Mouse (Mus musculus): Measurements from ENCODE around the gene Tlr2. TPM values are rescaled to one million over a fixed set of nuclear protein-coding genes. Genes with fewer than 3 reads are reported as not detected.

Tlr2 gene
- polyA plus RNA-seq, 1 experiment from 2014 or later: 6.3 TPM

DNA sequence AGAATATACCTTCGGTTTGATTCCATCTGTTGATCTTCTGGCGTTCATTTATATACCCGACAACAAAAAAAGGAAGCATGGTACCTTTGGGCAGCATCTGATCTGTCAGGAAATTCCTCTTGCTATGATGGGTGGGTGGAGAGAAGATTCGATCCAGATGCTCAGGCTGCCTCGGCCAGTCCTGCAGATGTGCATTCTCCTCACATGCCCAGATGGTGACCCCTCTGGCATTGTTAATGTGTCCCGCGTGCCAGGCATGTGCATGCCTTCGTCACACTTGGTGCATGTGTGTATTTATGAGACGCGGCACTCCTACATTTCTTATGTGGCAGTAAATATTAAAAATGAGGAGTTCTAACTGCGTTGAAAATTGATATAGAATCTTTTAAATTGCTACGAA, 33.1 kb downstream of the Tlr2 start:
- Histone ChIP-seq H3K27me3 (ENCODE audit: control insufficient read depth, insufficient read depth, low read length) (no peaks in the 10 kb centered on the region), H3K4me2 (ENCODE audit: low read depth, low read length) (no peak overlapping the region), H3K27ac (ENCODE audit: low read length) (no peak overlapping the region), H3K4me3 (replicated peaks; ENCODE audit: low read length) (no peak overlapping the region), H3K36me3 (ENCODE audit: control insufficient read depth, insufficient read depth, low read length) (no peaks in the 10 kb centered on the region), H3K9me3 (replicated peaks; ENCODE audit: control insufficient read depth, low read length) (no peaks in the 10 kb centered on the region), H3K4me1 (ENCODE audit: control insufficient read depth, insufficient read depth, low read length) (peaks cover 3% of the 10 kb centered on the region), H3K9ac (ENCODE audit: low read length) (no peak overlapping the region)
- 81% methylated on average over 12 of the region's 12 CpGs for WGBS
- no peak for ATAC-seq (ENCODE audit: insufficient read depth, low FRiP score)

DNA sequence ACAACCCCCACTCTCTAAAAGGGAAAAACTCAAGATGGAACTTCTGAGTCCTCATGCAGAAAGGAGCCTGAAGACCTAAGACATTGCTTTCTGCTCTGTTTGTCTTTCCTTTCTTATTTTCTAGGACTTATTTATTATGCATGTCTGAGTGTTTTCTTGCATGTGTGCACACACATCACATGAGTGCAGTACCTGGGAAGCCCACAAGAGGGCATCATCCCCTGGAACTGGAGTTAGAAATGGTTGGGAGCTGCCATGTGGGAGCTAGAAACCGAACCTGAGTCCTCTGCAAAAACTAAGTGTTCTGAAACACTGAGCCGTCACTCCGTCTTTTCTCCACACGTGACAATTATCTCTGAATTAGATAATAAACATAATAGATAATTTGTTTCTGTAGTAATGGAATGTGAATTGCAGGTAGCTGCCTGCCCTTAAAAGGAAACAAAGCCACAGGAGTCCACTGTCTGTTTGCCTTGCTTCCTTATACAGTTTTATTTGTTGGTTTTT, 39.9 kb downstream of the Tlr2 start:
- no peaks in the 10 kb centered on the region for H3K36me3 ChIP-seq (ENCODE audit: control insufficient read depth, insufficient read depth, low read length)
- H3K27ac ChIP-seq (ENCODE audit: low read length): no peak overlapping the region
- H3K4me1 ChIP-seq (ENCODE audit: control insufficient read depth, insufficient read depth, low read length): no peaks in the 10 kb centered on the region; the same call in 1 of the 2 replicates
- WGBS: 94% methylated on average over 4 of the region's 4 CpGs
- H3K9ac ChIP-seq (ENCODE audit: low read length): no peak overlapping the region
- no peak overlapping the region for H3K4me3 ChIP-seq (replicated peaks; ENCODE audit: low read length)
- H3K27me3 ChIP-seq (ENCODE audit: control insufficient read depth, insufficient read depth, low read length): no peaks in the 10 kb centered on the region
- no peak for ATAC-seq (ENCODE audit: insufficient read depth, low FRiP score)
- 0 out of 2 replicates have a peak, but pooled peaks cover 3% of the 10 kb centered on the region for H3K9me3 ChIP-seq (replicated peaks; ENCODE audit: control insufficient read depth, low read length)
- H3K4me2 ChIP-seq (ENCODE audit: low read depth, low read length): no peak overlapping the region

DNA sequence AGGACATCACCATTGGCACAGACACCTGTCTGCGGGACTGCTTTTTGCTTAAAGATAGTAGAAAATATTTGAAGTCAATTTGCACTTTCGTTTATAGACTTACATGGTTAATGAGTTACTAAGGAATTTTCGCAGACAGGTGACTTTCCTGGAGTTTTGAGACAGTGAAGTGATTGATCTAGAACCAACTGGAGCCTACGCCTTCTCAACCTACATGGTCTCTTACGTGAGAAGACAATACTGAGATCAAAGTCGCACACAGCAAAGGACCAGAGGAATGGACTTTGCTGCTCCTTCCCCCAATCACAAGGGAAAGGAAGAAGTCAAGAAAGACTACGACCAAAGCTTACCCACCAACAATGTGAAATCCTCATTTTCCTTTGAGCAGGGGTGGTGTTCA, 42.1 kb downstream of the Tlr2 start:
- Histone ChIP-seq H3K4me3 (replicated peaks; ENCODE audit: low read length) (no peak overlapping the region), H3K27me3 (ENCODE audit: control insufficient read depth, insufficient read depth, low read length) (no peaks in the 10 kb centered on the region), H3K4me1 (ENCODE audit: control insufficient read depth, insufficient read depth, low read length) (no peaks in the 10 kb centered on the region; the same call in 1 of the 2 replicates), H3K9me3 (replicated peaks; ENCODE audit: control insufficient read depth, low read length) (0 out of 2 replicates have a peak, but pooled peaks cover 3% of the 10 kb centered on the region), H3K36me3 (ENCODE audit: control insufficient read depth, insufficient read depth, low read length) (no peaks in the 10 kb centered on the region), H3K9ac (ENCODE audit: low read length) (no peak overlapping the region), H3K4me2 (ENCODE audit: low read depth, low read length) (no peak overlapping the region), H3K27ac (ENCODE audit: low read length) (no peak overlapping the region)
- ATAC-seq (ENCODE audit: insufficient read depth, low FRiP score): no peak
- 72% methylated on average over 7 of the region's 7 CpGs for WGBS

DNA sequence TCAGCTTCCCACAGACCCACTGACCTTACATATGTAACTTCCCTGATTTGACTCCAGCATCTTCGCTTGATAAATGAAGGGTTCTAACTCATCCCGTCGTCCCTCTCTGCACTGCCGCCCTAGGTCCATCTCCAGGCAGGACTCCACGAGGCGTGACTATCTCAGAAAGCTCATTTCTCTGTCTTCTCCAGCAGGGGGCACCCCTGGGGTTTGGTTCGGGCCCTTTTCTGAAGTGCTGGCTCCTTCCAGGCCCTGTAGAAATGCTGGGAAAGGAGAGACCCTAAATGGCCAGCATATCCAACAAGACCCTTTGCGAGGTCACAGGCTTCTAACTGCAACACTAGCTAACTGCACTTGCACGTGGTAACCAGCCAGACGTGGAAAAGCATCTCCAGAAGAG, 43.7 kb downstream of the Tlr2 start:
- no peaks in the 10 kb centered on the region for H3K27me3 ChIP-seq (ENCODE audit: control insufficient read depth, insufficient read depth, low read length)
- no peaks in the 10 kb centered on the region; the same call in 1 of the 2 replicates for H3K4me1 ChIP-seq (ENCODE audit: control insufficient read depth, insufficient read depth, low read length)
- 4% methylated on average over 10 of the region's 10 CpGs for WGBS
- H3K27ac ChIP-seq (ENCODE audit: low read length): no peak overlapping the region
- 0 out of 2 replicates have a peak overlapping the region, but pooled peaks have one; percentile 29 for H3K4me2 ChIP-seq (ENCODE audit: low read depth, low read length)
- 0 out of 2 replicates have a peak, but pooled peaks cover 3% of the 10 kb centered on the region for H3K9me3 ChIP-seq (replicated peaks; ENCODE audit: control insufficient read depth, low read length)
- no peak overlapping the region for H3K9ac ChIP-seq (ENCODE audit: low read length)
- H3K4me3 ChIP-seq (replicated peaks; ENCODE audit: low read length): no peak overlapping the region
- H3K36me3 ChIP-seq (ENCODE audit: control insufficient read depth, insufficient read depth, low read length): no peaks in the 10 kb centered on the region
- ATAC-seq (ENCODE audit: insufficient read depth, low FRiP score): peak; percentile 44; the same call in 1 of the 2 replicates

DNA sequence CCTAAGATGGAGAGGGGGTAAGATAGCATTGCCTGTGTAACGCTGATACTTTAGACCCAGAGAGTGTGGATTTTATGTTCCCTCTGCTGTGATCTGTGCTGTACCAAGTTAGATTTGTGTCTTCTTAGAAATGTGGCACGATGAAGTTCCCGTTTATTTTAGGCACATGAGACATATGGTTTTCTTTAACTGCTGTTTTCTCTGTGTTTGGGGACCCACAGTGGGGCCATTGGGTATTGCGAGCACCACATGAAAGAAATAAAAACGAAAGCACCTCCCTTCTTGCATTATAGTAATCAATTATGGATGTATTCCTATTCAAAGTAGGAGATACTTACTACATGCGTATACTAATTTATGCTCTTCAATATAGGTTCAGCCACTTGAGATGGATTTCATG, 44.5 kb downstream of the Tlr2 start:
- Histone ChIP-seq H3K36me3 (ENCODE audit: control insufficient read depth, insufficient read depth, low read length) (no peaks in the 10 kb centered on the region), H3K4me1 (ENCODE audit: control insufficient read depth, insufficient read depth, low read length) (no peaks in the 10 kb centered on the region; the same call in 1 of the 2 replicates), H3K4me2 (ENCODE audit: low read depth, low read length) (no peak overlapping the region), H3K27me3 (ENCODE audit: control insufficient read depth, insufficient read depth, low read length) (no peaks in the 10 kb centered on the region), H3K4me3 (replicated peaks; ENCODE audit: low read length) (no peak overlapping the region), H3K27ac (ENCODE audit: low read length) (no peak overlapping the region), H3K9ac (ENCODE audit: low read length) (no peak overlapping the region), H3K9me3 (replicated peaks; ENCODE audit: control insufficient read depth, low read length) (0 out of 2 replicates have a peak, but pooled peaks cover 3% of the 10 kb centered on the region)
- WGBS: 68% methylated on average over 6 of the region's 6 CpGs
- no peak for ATAC-seq (ENCODE audit: insufficient read depth, low FRiP score)

DNA sequence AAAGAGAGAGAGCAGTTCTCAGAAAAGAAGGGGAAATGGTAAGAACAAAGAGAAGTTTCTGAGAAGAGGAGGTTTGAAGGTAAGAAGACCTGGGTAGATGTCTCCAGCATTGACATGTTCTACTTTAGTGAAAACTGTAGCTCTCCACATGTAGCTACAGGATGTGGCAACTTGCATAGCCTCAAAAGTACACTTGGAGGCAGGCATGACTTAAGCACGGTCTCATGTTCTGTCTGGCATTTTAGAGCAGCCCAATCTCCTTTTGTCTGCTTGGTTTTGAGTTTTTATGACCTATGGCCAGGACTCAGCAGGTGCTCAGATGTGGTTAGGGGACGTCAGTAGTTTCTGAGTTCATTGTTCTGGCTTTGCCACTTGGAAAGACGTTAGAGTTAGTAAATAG, 50.1 kb downstream of the Tlr2 start:
- H3K36me3 ChIP-seq (ENCODE audit: control insufficient read depth, insufficient read depth, low read length): no peaks in the 10 kb centered on the region

DNA sequence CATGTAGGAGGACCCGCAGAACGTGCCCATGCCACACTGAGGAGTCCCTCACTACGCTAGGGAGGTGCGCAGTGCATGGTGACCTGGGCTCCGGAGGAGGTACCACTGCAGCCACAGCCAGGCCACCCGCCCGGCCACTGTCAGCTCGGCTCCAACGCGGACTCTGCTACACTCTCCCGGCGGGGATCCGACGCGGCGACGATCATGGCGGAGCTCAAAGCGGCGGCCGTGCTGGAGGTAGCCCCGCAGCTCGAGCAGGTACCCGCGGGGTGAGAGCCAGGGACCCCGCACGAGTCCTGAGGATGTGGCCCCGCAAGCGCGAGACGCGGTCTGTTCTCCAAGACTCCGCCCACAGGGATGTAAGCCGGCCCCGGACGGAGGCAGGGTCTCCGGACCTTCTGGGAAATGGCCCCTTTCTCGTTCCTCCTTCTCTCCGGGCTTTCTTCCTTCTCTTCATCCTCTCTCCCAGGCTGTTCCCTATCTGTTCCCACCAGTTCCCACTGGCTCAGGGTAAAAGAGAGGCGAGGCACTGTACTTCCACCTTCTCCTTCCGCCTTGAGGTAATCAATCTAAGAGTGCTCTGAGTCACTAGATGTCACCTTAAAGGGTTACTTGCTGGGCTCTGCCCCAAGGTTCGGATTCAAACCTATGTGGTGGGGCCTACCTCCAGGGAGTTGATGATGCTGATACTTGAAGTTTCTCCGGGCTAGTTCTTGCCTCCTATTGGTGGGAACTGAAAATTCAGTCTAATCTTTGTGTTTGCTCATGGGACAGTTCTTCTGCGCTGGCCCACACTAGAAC, 51.7 kb downstream of the Tlr2 start:
- Histone ChIP-seq H3K4me1 (ENCODE audit: control insufficient read depth, insufficient read depth, low read length) (peaks cover 3% of the 10 kb centered on the region; the same call in 1 of the 2 replicates), H3K27me3 (ENCODE audit: control insufficient read depth, insufficient read depth, low read length) (no peaks in the 10 kb centered on the region), H3K27ac (ENCODE audit: low read length) (no peak overlapping the region; the same call in 1 of the 2 replicates), H3K36me3 (ENCODE audit: control insufficient read depth, insufficient read depth, low read length) (no peaks in the 10 kb centered on the region), H3K9ac (ENCODE audit: low read length) (peak overlapping the region; percentile 80), H3K4me2 (ENCODE audit: low read depth, low read length) (peak overlapping the region; percentile 62), H3K4me3 (replicated peaks; ENCODE audit: low read length) (peak overlapping the region; percentile 75), H3K9me3 (replicated peaks; ENCODE audit: control insufficient read depth, low read length) (no peaks in the 10 kb centered on the region)
- peak; percentile 78 for ATAC-seq (ENCODE audit: insufficient read depth, low FRiP score)
- WGBS: 1% methylated on average over 44 of the region's 44 CpGs

More for the DNA sequence above, 50.1 kb downstream of the Tlr2 start:
- no peaks in the 10 kb centered on the region for H3K27me3 ChIP-seq (ENCODE audit: control insufficient read depth, insufficient read depth, low read length)
- H3K4me1 ChIP-seq (ENCODE audit: control insufficient read depth, insufficient read depth, low read length): 0 out of 2 replicates have a peak, but pooled peaks cover 2% of the 10 kb centered on the region
- no peak overlapping the region for H3K9ac ChIP-seq (ENCODE audit: low read length)
- WGBS: 80% methylated on average over 3 of the region's 3 CpGs
- no peak for ATAC-seq (ENCODE audit: insufficient read depth, low FRiP score)
- H3K4me3 ChIP-seq (replicated peaks; ENCODE audit: low read length): no peak overlapping the region
- H3K4me2 ChIP-seq (ENCODE audit: low read depth, low read length): no peak overlapping the region
- H3K9me3 ChIP-seq (replicated peaks; ENCODE audit: control insufficient read depth, low read length): no peaks in the 10 kb centered on the region
- no peak overlapping the region for H3K27ac ChIP-seq (ENCODE audit: low read length)

DNA sequence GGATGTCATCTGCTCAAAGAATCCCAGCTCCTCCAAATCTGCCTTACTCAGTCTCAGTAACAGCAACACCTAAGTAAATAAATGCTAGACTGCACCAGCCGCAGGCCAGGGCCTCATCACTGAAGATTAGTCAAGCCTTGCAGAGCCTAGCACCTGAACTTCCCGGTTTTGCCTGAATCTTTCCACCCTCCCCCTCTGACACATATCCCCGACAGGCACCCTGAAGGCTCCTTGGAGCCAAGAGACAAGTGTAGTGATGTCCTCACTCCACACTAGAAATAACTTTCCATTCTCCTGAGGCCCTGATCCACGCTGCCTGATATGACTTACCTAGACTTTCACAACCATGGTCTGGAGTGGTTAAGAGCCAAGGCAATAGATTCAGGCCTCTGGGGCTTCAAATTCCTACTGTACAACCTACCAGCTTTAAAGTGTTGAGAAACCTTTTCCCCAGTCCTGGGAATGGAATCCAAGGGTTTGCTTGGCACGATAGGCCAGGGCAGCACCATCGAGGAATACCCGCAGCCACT, 53.7 kb downstream of the Tlr2 start:
- Histone ChIP-seq H3K4me3 (replicated peaks; ENCODE audit: low read length) (no peak overlapping the region), H3K27ac (ENCODE audit: low read length) (no peak overlapping the region), H3K4me1 (ENCODE audit: control insufficient read depth, insufficient read depth, low read length) (peaks cover 18% of the 10 kb centered on the region), H3K4me2 (ENCODE audit: low read depth, low read length) (no peak overlapping the region), H3K9ac (ENCODE audit: low read length) (no peak overlapping the region), H3K9me3 (replicated peaks; ENCODE audit: control insufficient read depth, low read length) (no peaks in the 10 kb centered on the region), H3K27me3 (ENCODE audit: control insufficient read depth, insufficient read depth, low read length) (no peaks in the 10 kb centered on the region), H3K36me3 (ENCODE audit: control insufficient read depth, insufficient read depth, low read length) (no peaks in the 10 kb centered on the region)
- no peak for ATAC-seq (ENCODE audit: insufficient read depth, low FRiP score)
- 82% methylated on average over 7 of the region's 7 CpGs for WGBS

DNA sequence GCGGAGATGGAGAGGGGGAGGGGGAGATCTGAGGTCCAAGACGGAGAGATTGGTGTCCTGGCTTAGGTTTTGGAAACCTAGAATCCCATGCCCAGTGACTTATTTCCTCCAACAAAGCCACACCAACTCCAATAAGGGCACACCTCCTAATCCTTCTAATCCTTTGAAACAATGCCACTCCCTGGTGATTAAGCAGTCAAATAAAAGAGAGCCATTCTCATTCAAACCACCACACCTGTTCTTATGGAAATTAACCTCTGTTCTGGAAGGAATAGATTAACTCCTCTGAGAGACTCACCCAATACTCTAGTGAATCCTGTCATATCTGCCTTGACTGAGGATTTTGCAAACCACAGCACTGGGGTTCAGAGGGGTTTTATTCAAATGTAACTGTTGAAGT, 54.5 kb downstream of the Tlr2 start:
- Histone ChIP-seq H3K4me3 (replicated peaks; ENCODE audit: low read length) (no peak overlapping the region), H3K4me2 (ENCODE audit: low read depth, low read length) (no peak overlapping the region), H3K4me1 (ENCODE audit: control insufficient read depth, insufficient read depth, low read length) (peaks cover 18% of the 10 kb centered on the region), H3K27me3 (ENCODE audit: control insufficient read depth, insufficient read depth, low read length) (no peaks in the 10 kb centered on the region), H3K9ac (ENCODE audit: low read length) (no peak overlapping the region), H3K9me3 (replicated peaks; ENCODE audit: control insufficient read depth, low read length) (no peaks in the 10 kb centered on the region), H3K27ac (ENCODE audit: low read length) (no peak overlapping the region), H3K36me3 (ENCODE audit: control insufficient read depth, insufficient read depth, low read length) (no peaks in the 10 kb centered on the region)
- WGBS: 78% methylated on average over 2 of the region's 2 CpGs
- no peak for ATAC-seq (ENCODE audit: insufficient read depth, low FRiP score)

Data from stomach, embryonic 16.5 days (tissue).